Mouse (Mus musculus): Measurements from ENCODE around the gene Cdr2l. TPM values are rescaled to one million over a fixed set of nuclear protein-coding genes. Genes with fewer than 3 reads are reported as not detected.

Gene Cdr2l
- polyA plus RNA-seq, 1 experiment from 2014 or later: 24.1 TPM

GRCm38 (mm10) chr11:115391358-115391757 is 9.6 kb downstream of the Cdr2l start:
- Histone ChIP-seq H3K36me3 (peaks cover 65% of the 10 kb centered on the region), H3K4me1 (replicated peaks) (peaks cover 11% of the 10 kb centered on the region), H3K4me3 (no peak overlapping the region), H3K4me2 (no peak overlapping the region), H3K9ac (no peak overlapping the region), H3K9me3 (no peaks in the 10 kb centered on the region), H3K27ac (replicated peaks) (no peak overlapping the region), H3K27me3 (no peaks in the 10 kb centered on the region)
- ATAC-seq (ENCODE audit: low read depth): no peak
- WGBS: 94% methylated on average over 7 of the region's 7 CpGs

- WGBS: 64% methylated on average over 34 of the region's 34 CpGs
- peaks cover 66% of the 10 kb centered on the region for H3K36me3 ChIP-seq
- no peak overlapping the region for H3K4me3 ChIP-seq
- H3K9me3 ChIP-seq: no peaks in the 10 kb centered on the region
- 0 out of 2 replicates have a peak overlapping the region, but pooled peaks have one; percentile 17 for H3K9ac ChIP-seq
- H3K27ac ChIP-seq (replicated peaks): no peak overlapping the region
- no peaks in the 10 kb centered on the region for H3K4me1 ChIP-seq (replicated peaks)
- ATAC-seq (ENCODE audit: low read depth): peak; percentile 50; the same call in 1 of the 2 replicates
- no peak overlapping the region for H3K4me2 ChIP-seq
- no peaks in the 10 kb centered on the region for H3K27me3 ChIP-seq
Measured at GRCm38 (mm10) chr11:115393721-115394325, 12.1 kb downstream of the Cdr2l start.

GRCm38 (mm10) chr11:115398085-115398484 is 16.4 kb downstream of the Cdr2l start:
- H3K27me3 ChIP-seq: no peaks in the 10 kb centered on the region
- H3K4me1 ChIP-seq (replicated peaks): peaks cover 15% of the 10 kb centered on the region
- no peak overlapping the region for H3K4me3 ChIP-seq
- no peak overlapping the region for H3K27ac ChIP-seq (replicated peaks)
- ATAC-seq (ENCODE audit: low read depth): no peak
- H3K4me2 ChIP-seq: no peak overlapping the region
- H3K9me3 ChIP-seq: no peaks in the 10 kb centered on the region
- peaks cover 34% of the 10 kb centered on the region for H3K36me3 ChIP-seq
- WGBS: 85% methylated on average over 7 of the region's 7 CpGs
- H3K9ac ChIP-seq: no peak overlapping the region

- H3K27me3 ChIP-seq: no peaks in the 10 kb centered on the region
- H3K4me3 ChIP-seq: no peak overlapping the region
- H3K27ac ChIP-seq (replicated peaks): peak overlapping the region; percentile 72; the same call in 1 of the 2 replicates
- no peaks in the 10 kb centered on the region for H3K9me3 ChIP-seq
- H3K9ac ChIP-seq: no peak overlapping the region; the same call in 1 of the 2 replicates
- ATAC-seq (ENCODE audit: low read depth): no peak
- peaks cover 28% of the 10 kb centered on the region for H3K4me1 ChIP-seq (replicated peaks)
- WGBS: 84% methylated on average over 3 of the region's 3 CpGs
- no peak overlapping the region for H3K4me2 ChIP-seq
- H3K36me3 ChIP-seq: peaks cover 14% of the 10 kb centered on the region
Measured at GRCm38 (mm10) chr11:115400126-115400525, 18.4 kb downstream of the Cdr2l start.

GRCm38 (mm10) chr11:115400630-115401391 is 19.1 kb downstream of the Cdr2l start:
- Histone ChIP-seq H3K4me3 (no peak overlapping the region), H3K9me3 (no peaks in the 10 kb centered on the region), H3K27me3 (no peaks in the 10 kb centered on the region), H3K36me3 (peaks cover 7% of the 10 kb centered on the region), H3K9ac (no peak overlapping the region; the same call in 1 of the 2 replicates), H3K4me2 (0 out of 2 replicates have a peak overlapping the region, but pooled peaks have one; percentile 13), H3K27ac (replicated peaks) (peak overlapping the region; percentile 72), H3K4me1 (replicated peaks) (peaks cover 35% of the 10 kb centered on the region)
- ATAC-seq (ENCODE audit: low read depth): no peak
- WGBS: 45% methylated on average over 11 of the region's 11 CpGs

- WGBS: 3% methylated on average over 50 of the region's 50 CpGs
Measured at GRCm38 (mm10) chr11:115403338-115404124, 21.8 kb downstream of the Cdr2l start, which contains the start of gene Mrpl58. Mrpl58 (plus strand) TSS chr11:115403752.

GRCm38 (mm10) chr11:115405723-115406122 is 24.0 kb downstream of the Cdr2l start:
- 100% methylated on average over 6 of the region's 6 CpGs for WGBS
- no peak overlapping the region for H3K27ac ChIP-seq (replicated peaks)
- H3K4me1 ChIP-seq (replicated peaks): peaks cover 60% of the 10 kb centered on the region
- no peaks in the 10 kb centered on the region for H3K9me3 ChIP-seq
- no peaks in the 10 kb centered on the region for H3K27me3 ChIP-seq
- no peak overlapping the region for H3K4me3 ChIP-seq
- H3K9ac ChIP-seq: no peak overlapping the region
- H3K4me2 ChIP-seq: no peak overlapping the region
- H3K36me3 ChIP-seq: peaks cover 40% of the 10 kb centered on the region
- ATAC-seq (ENCODE audit: low read depth): no peak

More at GRCm38 (mm10) chr11:115403338-115404124, 21.8 kb downstream of the Cdr2l start, which contains the start of gene Mrpl58:
- Histone ChIP-seq H3K27me3 (no peaks in the 10 kb centered on the region), H3K4me3 (peak within 1 kb of the TSS; percentile 88), H3K36me3 (peaks cover 26% of the 10 kb centered on the region), H3K9me3 (no peaks in the 10 kb centered on the region), H3K4me1 (replicated peaks) (peaks cover 43% of the 10 kb centered on the region), H3K27ac (replicated peaks) (peak within 1 kb of the TSS; percentile 92), H3K9ac (peak within 1 kb of the TSS; percentile 93), H3K4me2 (peak within 1 kb of the TSS; percentile 90)
- peak; percentile 91 for ATAC-seq (ENCODE audit: low read depth)

- peaks cover 63% of the 10 kb centered on the region for H3K4me1 ChIP-seq (replicated peaks)
- H3K9ac ChIP-seq: no peak overlapping the region
- 94% methylated on average over 17 of the region's 17 CpGs for WGBS
- no peak overlapping the region for H3K27ac ChIP-seq (replicated peaks)
- H3K9me3 ChIP-seq: no peaks in the 10 kb centered on the region
- no peak for ATAC-seq (ENCODE audit: low read depth)
- H3K36me3 ChIP-seq: peaks cover 49% of the 10 kb centered on the region
- H3K27me3 ChIP-seq: no peaks in the 10 kb centered on the region
- H3K4me2 ChIP-seq: no peak overlapping the region
- no peak overlapping the region for H3K4me3 ChIP-seq
Measured at GRCm38 (mm10) chr11:115406858-115407401, 25.2 kb downstream of the Cdr2l start.

GRCm38 (mm10) chr11:115408266-115408920 is 26.7 kb downstream of the Cdr2l start:
- Histone ChIP-seq H3K9me3 (no peaks in the 10 kb centered on the region), H3K27ac (replicated peaks) (peak overlapping the region; percentile 64), H3K4me3 (no peak overlapping the region), H3K4me2 (no peak overlapping the region), H3K4me1 (replicated peaks) (peaks cover 70% of the 10 kb centered on the region), H3K36me3 (peaks cover 49% of the 10 kb centered on the region), H3K9ac (0 out of 2 replicates have a peak overlapping the region, but pooled peaks have one; percentile 26), H3K27me3 (no peaks in the 10 kb centered on the region)
- ATAC-seq (ENCODE audit: low read depth): no peak
- WGBS: 71% methylated on average over 6 of the region's 6 CpGs

GRCm38 (mm10) chr11:115409556-115409955 is 27.8 kb downstream of the Cdr2l start:
- Histone ChIP-seq H3K27me3 (no peaks in the 10 kb centered on the region), H3K4me1 (replicated peaks) (peaks cover 74% of the 10 kb centered on the region), H3K4me3 (no peak overlapping the region), H3K9me3 (no peaks in the 10 kb centered on the region), H3K9ac (peak overlapping the region; percentile 35; the same call in 1 of the 2 replicates), H3K27ac (replicated peaks) (peak overlapping the region; percentile 64), H3K36me3 (peaks cover 49% of the 10 kb centered on the region), H3K4me2 (no peak overlapping the region)
- ATAC-seq (ENCODE audit: low read depth): no peak
- WGBS: 36% methylated on average over 7 of the region's 7 CpGs
